Mouse (Mus musculus) E14TG2a.4 (cell line): Measurements from ENCODE around the gene Gpm6b.

Experiments used
- CTCF ChIP-seq: conservative IDR thresholded peaks from 2 replicates; pipeline ENCODE4 v1.5.1; 2014; ENCODE audit warnings: low read length
- NANOG ChIP-seq: IDR thresholded peaks from 2 replicates; pipeline ENCODE4 v1.6.1; 2014; ENCODE audit warnings: borderline replicate concordance, low read length, mixed read lengths

DNA sequence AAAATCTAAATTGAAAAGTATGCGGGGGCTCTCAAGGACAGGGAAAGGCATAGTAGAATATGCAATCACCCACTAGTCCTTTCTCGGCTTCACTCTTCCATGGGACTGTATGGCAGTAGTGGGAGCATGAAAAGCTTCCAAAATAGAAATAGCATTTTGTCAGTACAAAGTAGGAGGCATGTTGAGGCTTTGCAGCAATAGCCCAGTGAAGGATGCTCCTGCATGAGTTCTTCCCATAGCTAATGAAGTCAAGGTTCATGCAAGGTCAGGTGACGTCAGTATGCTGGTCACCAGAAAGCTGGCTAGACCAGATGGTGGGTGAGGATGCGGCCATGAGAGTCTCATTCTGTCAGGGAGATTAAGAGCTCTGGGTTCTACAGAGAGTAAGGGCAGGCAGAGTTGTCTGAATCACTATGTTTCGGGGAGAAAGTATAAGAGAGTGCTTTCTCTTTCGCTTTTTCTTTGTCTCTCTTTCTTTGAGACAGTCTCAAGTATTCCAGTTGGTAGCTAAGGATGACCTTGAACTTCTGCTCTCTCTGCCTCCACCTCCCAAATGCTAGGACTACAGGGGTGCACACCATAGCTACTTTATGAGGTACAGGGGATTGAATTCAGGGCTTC is 95.9 kb downstream of the Gpm6b start:
- no peak for TF ChIP-seq CTCF
- no peak for TF ChIP-seq NANOG
